ENCODE assay signal across 28 mouse cellular contexts in genomic region chr19:54099292-54099691, GRCm38 (mm10).
"Had no signal": no experiment of that assay in that cellular context is flagged by ENCODE, and none has a peak within 500 bp of the region (broad histone marks: within the 10 kb centered on the region; RNA-seq: fewer than 3 reads in every experiment).

No protein-coding gene starts in this region.

- ATAC-seq: forebrain, embryonic 13.5 days; forebrain, embryonic 14.5 days; forebrain, embryonic 15.5 days; forebrain, embryonic 16.5 days; forebrain, postnatal 0 days had no signal

- H3K27ac ChIP-seq: embryonic facial prominence, embryonic 10.5 days; embryonic facial prominence, embryonic 12.5 days; embryonic facial prominence, embryonic 13.5 days; embryonic facial prominence, embryonic 15.5 days; forebrain, embryonic 10.5 days; forebrain, embryonic 12.5 days; forebrain, embryonic 13.5 days; forebrain, embryonic 15.5 days; gastrocnemius, adult 2 months; heart, adult 2 months had no signal

- DNase-seq: cerebellum, adult 8-10 months; cerebellum, adult 9-10 months; cerebellum, adult 9-11 months; cerebellum, postnatal 10 days; cerebellum, postnatal 14 days; cerebellum, postnatal 25 days; cerebellum, postnatal 36 days; embryo, embryonic 11 days; forebrain, postnatal 0 days; gastrocnemius, adult 2 months; gastrocnemius, postnatal 10 days; gastrocnemius, postnatal 14 days; gastrocnemius, postnatal 25 days; gastrocnemius, postnatal 36 days; heart, adult 11 months; heart, adult 18-20 months; heart, adult 2 months had no signal

- H3K4me3 ChIP-seq: embryonic facial prominence, embryonic 10.5 days; embryonic facial prominence, embryonic 12.5 days; embryonic facial prominence, embryonic 13.5 days; embryonic facial prominence, embryonic 15.5 days; erythroblast, embryonic 14.5 days; forebrain, embryonic 10.5 days; forebrain, embryonic 12.5 days; forebrain, embryonic 13.5 days; forebrain, embryonic 15.5 days; gastrocnemius, adult 2 months; heart, adult 2 months had no signal

- H3K36me3 ChIP-seq: embryonic facial prominence, embryonic 10.5 days; embryonic facial prominence, embryonic 12.5 days; embryonic facial prominence, embryonic 13.5 days; embryonic facial prominence, embryonic 15.5 days; forebrain, embryonic 10.5 days; forebrain, embryonic 12.5 days; forebrain, embryonic 15.5 days had no signal

- H3K9ac ChIP-seq: embryonic facial prominence, embryonic 12.5 days; embryonic facial prominence, embryonic 13.5 days; embryonic facial prominence, embryonic 15.5 days; forebrain, embryonic 12.5 days; forebrain, embryonic 13.5 days; forebrain, embryonic 15.5 days; forebrain, postnatal 0 days had no signal

- H3K9me3 ChIP-seq: embryonic facial prominence, embryonic 10.5 days; embryonic facial prominence, embryonic 12.5 days; embryonic facial prominence, embryonic 13.5 days; embryonic facial prominence, embryonic 15.5 days; forebrain, embryonic 10.5 days; forebrain, embryonic 12.5 days; forebrain, embryonic 13.5 days; forebrain, embryonic 15.5 days had no signal

- H3K27me3 ChIP-seq: embryonic facial prominence, embryonic 15.5 days; forebrain, embryonic 13.5 days; forebrain, embryonic 15.5 days had no signal

- H3K4me2 ChIP-seq: embryonic facial prominence, embryonic 12.5 days; embryonic facial prominence, embryonic 13.5 days; embryonic facial prominence, embryonic 15.5 days; forebrain, embryonic 12.5 days; forebrain, embryonic 13.5 days; forebrain, embryonic 15.5 days had no signal
